Mouse (Mus musculus) megakaryocyte, embryonic 14.5 days (primary cell): Measurements from ENCODE around the gene Lrrc4b.

ENCODE experiments used
- FLI1 ChIP-seq: IDR thresholded peaks from 2 replicates; pipeline ENCODE4 v1.6.1; 2012; ENCODE audit warnings: low read length, inconsistent platforms, mixed read lengths
- GATA1 ChIP-seq: IDR thresholded peaks from 3 replicates; pipeline ENCODE4 v1.6.1; 2012; ENCODE audit warnings: mixed read lengths, low read length, inconsistent platforms, borderline replicate concordance

- TF ChIP-seq GATA1 = no peak
- TF ChIP-seq FLI1 = no peak
Measured at GRCm38 (mm10) chr7:44494681-44495080, 65.9 kb downstream of the Lrrc4b start.
